Mouse (Mus musculus): ENCODE results near the gene Mllt6. TPM values are rescaled to one million over a fixed set of nuclear protein-coding genes. Genes with fewer than 3 reads are reported as not detected.
"Not testable (repeated sequence)": the region's sequence is repeated elsewhere in the genome, so short reads cannot be mapped to it uniquely, and the experiment has no call there.

Mllt6 gene
- polyA plus RNA-seq, 1 experiment = 30.2 TPM

DNA sequence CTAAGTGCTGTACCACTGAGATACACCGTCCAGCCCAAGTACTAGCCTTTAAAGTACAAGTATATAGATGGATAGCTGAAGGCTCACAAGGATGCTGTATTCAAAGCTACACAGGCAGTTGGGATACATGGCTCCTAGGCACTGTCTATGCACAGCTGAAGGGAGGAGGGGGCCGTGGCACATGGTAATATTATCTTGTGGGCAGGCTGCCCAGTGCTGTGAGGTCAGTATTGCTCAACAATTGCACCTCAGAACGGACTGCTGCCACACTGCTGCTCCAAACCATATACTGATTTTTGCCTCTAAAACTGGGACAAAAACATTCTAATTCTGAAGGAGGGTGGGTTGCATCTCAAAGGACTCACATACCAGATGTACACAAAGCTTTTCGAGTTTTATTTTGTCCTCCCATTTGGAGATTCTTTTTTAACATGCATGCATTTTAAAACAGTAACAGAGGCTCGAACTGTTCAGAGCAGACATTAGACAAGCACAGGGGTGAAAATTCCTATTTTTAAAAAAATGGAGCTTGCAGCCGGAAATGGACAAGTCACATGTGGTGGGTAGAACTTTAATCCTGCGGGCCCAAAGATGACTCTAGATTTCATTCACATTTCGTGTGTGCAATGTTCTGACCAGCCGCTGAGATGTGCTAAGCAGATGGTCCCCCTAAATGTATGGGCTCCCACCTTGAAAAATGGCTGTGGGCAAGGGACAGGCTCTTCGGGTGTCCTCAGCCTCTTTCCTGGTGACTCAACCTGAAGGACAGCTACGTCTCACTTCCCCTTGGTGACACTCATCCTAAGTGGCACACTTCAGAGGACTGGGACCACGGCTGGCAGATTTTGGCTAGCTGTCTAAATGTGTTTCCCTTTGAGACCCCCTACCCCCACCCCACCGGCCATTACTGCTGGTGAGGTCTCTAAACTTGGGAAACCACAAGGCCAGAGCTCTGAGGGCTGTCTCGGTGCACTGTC lies 51.9 kb downstream of the Mllt6 start:
- DNase-seq (ENCODE audit: low spot score) = no peak

DNA sequence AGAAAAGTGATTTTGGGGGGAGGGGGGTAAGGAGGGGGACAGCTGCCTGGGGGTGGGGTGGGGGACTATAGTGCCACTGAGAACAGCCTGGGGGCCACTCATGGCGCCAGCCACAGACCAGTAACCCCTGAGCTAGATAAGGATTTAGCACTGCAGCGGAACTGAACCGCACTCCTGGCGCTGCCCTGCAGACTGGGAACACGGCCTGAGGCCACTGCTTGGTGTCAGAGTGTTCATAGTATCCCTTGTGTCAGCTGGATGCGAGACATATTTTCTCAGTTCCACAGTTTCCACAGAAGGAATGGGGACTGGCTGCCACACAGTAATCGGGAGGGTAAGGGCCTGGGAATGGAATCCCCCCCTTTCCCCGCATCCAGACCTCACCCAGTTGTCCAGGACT lies 52.8 kb downstream of the Mllt6 start:
- DNase-seq (ENCODE audit: low spot score) = no peak

DNA sequence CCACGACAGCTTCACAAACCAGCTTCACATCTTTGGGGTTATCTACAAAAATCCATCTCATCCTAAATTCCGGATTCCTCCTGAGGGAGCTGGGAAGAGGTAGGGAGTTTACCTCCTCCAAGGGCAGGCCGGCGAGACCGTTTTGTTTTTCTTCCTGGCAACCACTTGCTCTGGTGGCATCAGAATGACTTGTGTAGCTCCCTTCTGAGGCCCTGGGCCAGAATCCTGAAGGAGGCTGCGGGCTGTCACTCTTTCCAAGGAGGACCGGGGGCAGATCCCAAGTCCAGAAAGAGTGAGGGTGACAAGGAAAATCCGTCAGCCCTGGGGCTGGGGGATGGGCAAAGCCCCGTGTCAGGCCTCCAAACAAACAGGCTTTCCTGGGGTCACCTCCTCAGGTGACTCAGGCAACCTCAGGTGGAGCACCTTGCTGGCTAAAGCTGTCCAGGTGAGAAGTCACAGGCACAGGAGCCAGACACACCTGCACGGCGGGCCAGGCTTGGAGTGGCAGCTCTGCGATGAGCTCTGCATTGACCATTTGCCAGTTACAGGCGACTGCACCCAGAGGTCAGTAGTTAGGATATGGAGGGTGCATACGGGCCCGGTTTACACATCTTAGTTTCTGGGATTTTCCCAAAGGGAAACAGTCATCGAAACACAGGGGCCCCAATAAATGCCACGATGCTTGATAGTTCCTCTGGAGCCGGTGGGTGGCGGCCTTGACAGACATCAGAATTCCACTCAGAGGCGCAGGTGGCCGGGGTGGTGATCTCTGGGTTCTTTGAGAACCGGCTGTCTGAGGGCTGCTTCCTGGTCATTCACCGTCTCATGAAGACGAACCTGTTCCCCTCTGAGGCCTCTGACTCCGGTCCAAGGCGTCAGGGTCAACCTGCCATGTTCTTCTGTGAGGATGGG lies 54.4 kb downstream of the Mllt6 start:
- no peak for DNase-seq (ENCODE audit: low spot score)

DNA sequence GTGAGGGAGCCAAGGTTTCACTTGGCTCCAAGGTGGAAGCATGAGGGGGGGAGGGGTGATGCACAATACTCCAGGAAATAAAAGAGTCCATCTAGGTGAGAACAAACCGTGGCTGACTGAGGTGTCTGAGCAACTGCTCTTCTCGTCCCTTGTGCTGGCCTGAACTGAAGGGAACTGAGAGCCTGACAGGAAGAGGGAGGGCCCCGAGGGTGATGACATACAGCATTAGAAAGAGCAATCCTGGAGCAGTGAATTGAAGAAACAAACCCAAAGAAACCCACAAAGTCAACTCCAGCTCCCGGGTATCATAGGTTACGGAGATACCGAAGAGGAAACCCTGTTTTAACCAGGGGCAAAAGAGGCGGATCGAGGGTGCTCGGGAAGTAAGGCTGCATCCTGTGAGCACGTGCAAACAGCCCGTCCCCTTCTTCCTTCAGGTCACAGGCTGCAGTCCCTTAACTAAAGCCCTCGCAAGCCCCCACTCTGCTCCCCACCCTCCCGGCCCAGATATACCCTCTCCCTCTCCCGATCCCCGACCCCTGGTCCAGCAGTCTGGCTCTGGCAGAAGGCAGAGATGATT lies 55.2 kb downstream of the Mllt6 start:
- DNase-seq (ENCODE audit: low spot score) = no peak

DNA sequence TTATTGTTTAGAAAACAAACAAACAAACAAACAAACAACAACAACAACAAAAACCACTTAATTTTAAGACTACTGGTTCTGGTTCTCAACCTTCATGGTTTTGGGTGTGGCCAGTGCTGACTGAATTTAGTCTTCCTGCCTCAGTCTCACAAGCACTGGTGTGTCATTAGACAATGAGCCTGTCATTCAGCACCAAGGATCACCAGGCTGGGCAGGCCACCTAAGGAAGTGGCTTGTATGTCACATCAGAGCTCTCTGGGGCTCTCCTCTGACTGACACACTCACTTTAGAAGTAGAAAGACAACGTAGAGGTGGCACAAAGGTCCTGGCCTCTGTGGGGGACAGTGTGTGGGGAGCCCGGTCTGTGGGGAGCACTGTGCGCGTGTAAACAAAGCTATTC lies 55.8 kb downstream of the Mllt6 start:
- DNase-seq (ENCODE audit: low spot score) = no peak

DNA sequence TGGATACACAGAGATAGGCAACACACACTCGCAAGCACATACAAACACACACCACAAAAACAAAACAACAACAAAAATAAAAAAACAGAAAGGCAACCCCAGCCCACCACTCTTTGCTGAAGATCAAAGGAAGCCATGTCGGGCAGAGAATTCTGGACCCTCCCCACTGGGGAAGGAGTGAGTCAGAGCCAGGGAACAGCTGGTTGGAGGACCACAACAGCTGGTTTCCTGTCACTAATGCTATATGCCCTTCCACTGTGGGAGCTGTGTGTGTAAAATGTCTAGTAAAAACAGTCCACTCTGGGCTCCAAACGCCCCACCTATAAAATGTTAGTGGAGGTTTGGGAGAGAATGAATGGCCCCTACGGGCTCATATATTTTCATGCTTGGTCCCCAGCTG lies 58.1 kb downstream of the Mllt6 start:
- no peak for DNase-seq (ENCODE audit: low spot score)

DNA sequence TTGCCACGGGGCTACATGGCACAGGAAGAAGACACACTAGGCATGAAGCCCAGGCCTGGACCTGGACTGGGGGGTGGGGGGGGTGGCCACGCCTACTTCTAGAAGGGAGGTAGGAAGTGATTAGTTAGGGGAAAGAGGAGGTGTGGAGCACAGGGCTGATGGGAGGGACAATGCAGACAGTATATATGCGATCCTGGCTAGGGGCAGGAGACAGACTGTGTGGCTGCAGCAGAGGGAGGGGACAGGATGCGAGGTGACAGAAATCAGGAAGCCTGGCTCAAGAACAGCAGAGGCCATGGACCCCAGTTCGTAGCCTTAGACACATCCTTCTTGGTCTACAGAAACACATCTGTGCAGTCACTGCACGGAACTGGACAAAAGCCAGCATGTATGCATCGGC lies 60.5 kb downstream of the Mllt6 start:
- no peak for DNase-seq (ENCODE audit: low spot score)

DNA sequence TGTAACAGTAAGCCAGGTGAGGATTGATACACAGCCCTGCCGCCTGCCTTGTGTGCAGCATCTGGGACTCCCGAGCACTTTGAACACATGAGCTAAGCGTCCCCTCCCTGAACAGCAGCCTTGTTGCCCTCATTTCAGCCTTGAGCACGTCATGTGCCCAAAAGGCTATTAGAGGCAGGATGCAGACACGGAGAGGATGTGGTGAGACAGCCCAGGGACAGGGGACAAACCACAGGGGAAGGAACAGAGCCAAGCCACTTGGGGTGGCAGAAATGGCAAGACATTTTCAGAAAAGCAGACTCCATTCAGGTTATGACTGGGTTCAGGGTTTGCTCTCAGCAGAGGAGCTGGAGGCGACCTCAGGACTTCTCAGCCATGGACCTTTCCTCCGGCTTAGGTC lies 65.1 kb downstream of the Mllt6 start:
- no peak for DNase-seq (ENCODE audit: low spot score)

DNA sequence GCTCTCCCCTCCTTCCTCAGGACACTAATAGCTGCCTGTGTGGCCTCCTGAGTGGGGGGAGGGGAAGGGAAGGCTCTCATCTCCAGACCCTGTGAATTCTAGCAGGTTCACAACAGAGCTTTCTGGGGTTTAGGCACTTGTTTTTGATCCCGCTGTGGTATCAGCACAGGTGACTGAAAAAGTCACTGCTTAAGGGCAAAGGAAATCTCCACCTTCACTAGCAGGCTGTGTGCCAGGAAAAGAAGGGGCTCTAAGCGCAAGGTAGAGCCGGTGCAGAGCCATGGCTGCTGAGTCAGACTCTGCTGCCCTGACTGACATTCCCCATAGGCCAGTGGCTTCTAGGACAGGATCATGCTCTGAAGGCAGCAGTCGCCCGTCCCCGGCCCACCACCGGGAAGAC lies 65.5 kb downstream of the Mllt6 start:
- no peak for DNase-seq (ENCODE audit: low spot score)

DNA sequence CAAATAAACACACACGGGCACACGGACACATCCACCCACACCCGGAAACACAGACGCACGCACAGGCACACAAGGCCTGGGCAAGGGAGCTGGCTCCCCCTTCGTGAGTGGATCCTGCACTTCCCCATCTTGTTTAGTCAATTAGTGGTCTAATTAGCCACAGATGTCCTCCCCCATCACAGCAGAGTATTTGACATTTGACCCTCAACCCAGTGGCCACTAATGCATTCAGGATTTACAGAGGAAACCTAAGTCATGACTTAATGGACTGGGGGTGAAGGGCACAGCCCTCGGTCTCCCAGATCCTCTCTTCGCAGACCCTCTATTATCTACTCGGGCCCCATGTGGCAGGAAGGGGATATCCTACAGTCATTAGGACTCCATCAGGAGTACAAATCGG lies 70.5 kb downstream of the Mllt6 start:
- no peak for DNase-seq (ENCODE audit: low spot score)

DNA sequence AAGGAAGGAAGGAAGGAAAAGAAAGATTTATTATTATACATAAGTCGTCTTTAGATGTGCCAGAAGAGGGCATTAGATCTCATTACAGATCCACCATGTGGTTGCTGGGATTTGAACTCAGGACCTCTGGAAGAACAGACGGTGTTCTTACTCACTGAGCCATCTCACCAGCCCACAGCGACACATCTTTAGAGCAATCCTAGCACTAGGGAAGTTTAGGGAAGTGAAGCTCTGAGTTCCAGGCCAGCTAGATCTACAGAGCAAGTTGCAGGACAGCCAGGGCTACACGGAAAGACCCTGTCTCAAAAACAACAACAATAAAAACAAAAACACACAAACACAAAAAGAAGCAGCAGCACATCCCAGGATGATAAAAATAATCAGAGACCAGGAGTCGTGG lies 71.6 kb downstream of the Mllt6 start:
- not testable (repeated sequence) for DNase-seq (ENCODE audit: low spot score)

Other genes starting within 250 kb of the Mllt6 start
- 26.0 and 33.0 TPM in 2 replicates for gene Arhgap23, start 247.9 kb upstream of the Mllt6 start, polyA plus RNA-seq (2012; rRNA removed)
- gene 4933428G20Rik, start 163.1 kb upstream of the Mllt6 start, polyA plus RNA-seq (2012; rRNA removed) = not detected in 2 replicates
- gene Srcin1, start 87.2 kb upstream of the Mllt6 start, polyA plus RNA-seq (2012; rRNA removed) = 1.4 and 1.6 TPM in 2 replicates
- 0.77 and 0.80 TPM in 2 replicates for gene Epop, start 33.7 kb upstream of the Mllt6 start, polyA plus RNA-seq (2012; rRNA removed)
- 55.7 and 56.2 TPM in 2 replicates for gene Cisd3, start 22.4 kb downstream of the Mllt6 start, polyA plus RNA-seq (2012; rRNA removed)
- 41.1 and 46.4 TPM in 2 replicates for gene Pcgf2, start 37.1 kb downstream of the Mllt6 start, polyA plus RNA-seq (2012; rRNA removed)
- gene Psmb3, start 40.0 kb downstream of the Mllt6 start, polyA plus RNA-seq (2012; rRNA removed) = 264 and 322 TPM in 2 replicates
- 17.2 and 19.1 TPM in 2 replicates for gene Pip4k2b, start 81.3 kb downstream of the Mllt6 start, polyA plus RNA-seq (2012; rRNA removed)
- gene Cwc25, start 103.1 kb downstream of the Mllt6 start, polyA plus RNA-seq (2012; rRNA removed) = 15.3 and 16.6 TPM in 2 replicates
- gene 1700001P01Rik, start 112.5 kb downstream of the Mllt6 start, polyA plus RNA-seq (2012; rRNA removed) = 0.13 and 0.41 TPM in 2 replicates
- gene Rpl23, start 119.0 kb downstream of the Mllt6 start, polyA plus RNA-seq (2012; rRNA removed) = 911 and 1,027 TPM in 2 replicates
- 101 and 108 TPM in 2 replicates for gene Lasp1, start 135.6 kb downstream of the Mllt6 start, polyA plus RNA-seq (2012; rRNA removed)
- 3.8 and 5.6 TPM in 2 replicates for gene B230217C12Rik, start 177.4 kb downstream of the Mllt6 start, polyA plus RNA-seq (2012; rRNA removed)
- gene Fbxo47, start 220.7 kb downstream of the Mllt6 start, polyA plus RNA-seq (2012; rRNA removed) = 0.28 and 0.40 TPM in 2 replicates